Mouse (Mus musculus): Measurements from ENCODE around the gene Gm20388.

Gene Gm20388

DNA sequence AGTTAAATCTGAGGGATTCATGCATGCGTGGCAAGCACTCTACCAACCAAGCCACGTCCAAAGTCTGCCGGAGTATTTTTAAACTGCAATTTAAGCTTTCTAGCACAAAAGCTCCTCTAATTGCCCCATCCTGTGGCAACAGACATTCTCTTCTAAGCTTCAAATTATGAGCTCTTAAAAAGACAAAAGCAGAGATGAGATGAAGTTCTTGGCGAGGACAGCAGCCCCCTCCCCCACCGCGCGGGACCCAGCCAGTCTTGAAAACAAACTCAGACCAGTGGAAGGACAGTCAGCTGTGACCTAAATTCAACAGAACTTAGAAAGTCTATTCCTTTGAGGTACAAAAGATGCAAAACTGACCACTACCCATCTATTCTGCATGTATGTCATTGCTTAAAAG lies 4480.6 kb downstream of the Gm20388 start:
- DNase-seq (ENCODE audit: low read depth, low spot score) = peak; percentile 71

DNA sequence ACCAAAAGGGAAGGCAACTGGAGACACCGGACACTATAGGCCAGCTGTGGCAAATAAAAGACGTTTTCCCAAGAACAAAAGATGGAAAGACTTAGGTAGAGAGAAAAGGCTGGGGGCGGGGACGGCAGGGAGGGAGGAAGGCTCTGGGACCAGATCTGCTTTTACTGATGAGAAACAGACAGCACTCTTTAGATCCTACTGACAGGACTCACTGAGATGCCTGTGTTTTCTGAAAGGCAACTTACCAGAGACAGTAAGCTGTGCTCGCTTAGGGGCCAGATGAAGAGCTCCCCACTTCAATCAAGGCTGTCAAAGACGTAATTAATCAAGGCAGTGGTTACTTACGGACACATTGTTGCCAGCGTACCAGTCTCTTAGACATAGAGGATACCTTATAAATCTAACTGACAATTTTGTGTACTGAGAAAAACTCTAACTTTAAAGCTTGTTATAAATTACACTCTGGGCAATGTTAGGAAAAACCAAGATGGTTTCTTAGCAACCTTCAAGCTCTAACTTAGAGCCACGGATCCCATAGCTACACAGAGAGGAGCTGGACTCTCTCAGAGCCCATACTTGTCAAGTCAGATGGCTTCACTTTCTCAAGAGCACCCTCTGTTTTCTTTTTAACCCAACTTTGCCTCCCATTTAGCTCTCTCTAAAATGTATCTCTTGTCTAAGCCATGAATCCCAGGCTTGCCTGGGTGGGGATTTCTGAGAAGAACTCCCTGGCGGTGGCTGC lies 4481.8 kb downstream of the Gm20388 start:
- no peak for DNase-seq (ENCODE audit: low read depth, low spot score)

- DNase-seq (ENCODE audit: low read depth, low spot score) = no peak
These were observed 4482.4 kb downstream of the Gm20388 start for GRCm38 (mm10) chr8:124393013-124393412.

DNA sequence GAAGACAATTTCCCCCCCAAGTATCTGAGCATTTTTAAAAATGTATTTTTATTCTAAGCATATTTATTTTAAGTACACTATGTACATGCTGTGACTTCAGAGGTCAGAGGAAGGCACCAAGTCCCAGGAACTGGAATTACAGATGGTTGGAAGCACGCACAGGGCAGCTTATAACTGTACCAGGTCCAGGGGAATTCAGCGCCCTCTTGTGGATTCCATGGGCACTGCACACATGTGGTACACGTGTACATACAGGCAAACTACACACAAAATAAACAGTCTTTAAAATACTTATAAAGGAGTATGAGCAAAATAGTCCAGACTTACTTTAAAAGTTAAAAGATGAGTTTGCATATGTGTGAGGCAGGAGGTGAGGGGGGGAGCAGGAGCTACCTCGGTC lies 4483.3 kb downstream of the Gm20388 start:
- DNase-seq (ENCODE audit: low read depth, low spot score) = no peak

DNA sequence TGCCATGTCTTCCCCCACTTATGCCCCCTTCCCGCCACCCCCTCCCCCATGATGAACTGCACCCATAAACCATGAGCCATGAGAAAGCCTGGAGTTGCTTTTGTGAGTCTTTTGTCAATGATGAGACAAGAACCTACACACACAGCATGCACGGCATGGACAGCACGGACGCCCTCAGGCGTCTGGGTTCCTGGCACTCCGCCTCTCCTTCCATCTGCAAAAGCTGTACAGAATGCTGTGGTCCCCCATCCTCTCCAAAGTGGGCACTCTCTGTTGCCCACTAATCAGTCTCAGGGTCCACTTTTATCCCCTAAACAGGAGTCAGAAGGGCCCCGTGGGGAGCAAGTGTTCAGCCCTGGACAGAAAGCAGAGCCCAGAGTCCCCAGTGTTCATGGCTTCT lies 4484.3 kb downstream of the Gm20388 start:
- DNase-seq (ENCODE audit: low read depth, low spot score) = no peak
